Mouse (Mus musculus) CD8-positive naive resting alpha-beta T cell, adult 2 months (primary cell): ENCODE measurements around the gene Gm37596.
"Not testable (repeated sequence)": the region's sequence is repeated elsewhere in the genome, so short reads cannot be mapped to it uniquely, and the experiment has no call there.

Experiments used
- DNase-seq, 2 experiments: peaks; one replicate each; pipeline ENCODE4 v3.0.0; 2022; ENCODE audit warnings: low read depth in 2 of 2, low spot score in 2 of 2

Gm37596 gene

GRCm38 (mm10) chr3:93692970-93693369, at the start of gene Gm37596:
Gene Gm37596 (minus strand): TSS chr3:93693070.
- DNase-seq: not testable (repeated sequence)

DNA sequence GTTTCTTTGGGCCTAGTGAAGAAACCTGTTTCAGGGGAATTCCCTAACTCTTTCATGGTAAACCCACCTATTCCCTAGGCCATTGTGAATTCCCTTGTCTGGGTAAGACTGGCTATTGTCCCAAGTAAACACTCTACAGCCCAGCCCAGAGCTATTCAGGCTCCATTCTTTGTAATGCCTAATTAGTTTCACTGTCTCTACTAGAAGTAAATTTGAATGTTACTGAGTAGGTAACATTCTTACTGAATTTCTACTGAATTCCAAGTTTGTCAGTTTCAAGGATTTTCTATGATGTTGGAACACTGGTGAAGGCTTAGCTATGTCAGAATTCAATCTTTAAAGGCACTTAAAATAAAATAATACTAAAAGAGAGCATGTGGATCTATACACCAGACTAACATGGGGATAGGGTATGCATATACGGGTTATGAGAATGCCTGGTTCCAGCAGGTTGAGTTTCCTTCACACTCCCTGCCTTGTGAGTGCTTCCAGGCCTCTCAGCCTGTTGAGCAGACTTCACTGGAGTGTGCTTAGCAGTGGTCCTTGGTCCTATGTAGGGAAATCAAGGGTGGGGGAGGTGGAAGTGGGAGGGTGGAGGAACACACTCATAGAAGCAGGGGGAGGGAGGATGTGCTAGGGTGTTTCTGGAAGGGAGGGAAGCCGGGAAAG, 16.2 kb upstream of the Gm37596 start:
- DNase-seq: not testable (repeated sequence)

GRCm38 (mm10) chr3:93676210-93676609, 16.7 kb downstream of the Gm37596 start, which contains the start of gene Tdpoz1:
Gene Tdpoz1 (minus strand): TSS chr3:93676310.
- not testable (repeated sequence) for DNase-seq

- not testable (repeated sequence) for DNase-seq
Observed at GRCm38 (mm10) chr3:93670805-93671503, 21.9 kb downstream of the Gm37596 start.

DNA sequence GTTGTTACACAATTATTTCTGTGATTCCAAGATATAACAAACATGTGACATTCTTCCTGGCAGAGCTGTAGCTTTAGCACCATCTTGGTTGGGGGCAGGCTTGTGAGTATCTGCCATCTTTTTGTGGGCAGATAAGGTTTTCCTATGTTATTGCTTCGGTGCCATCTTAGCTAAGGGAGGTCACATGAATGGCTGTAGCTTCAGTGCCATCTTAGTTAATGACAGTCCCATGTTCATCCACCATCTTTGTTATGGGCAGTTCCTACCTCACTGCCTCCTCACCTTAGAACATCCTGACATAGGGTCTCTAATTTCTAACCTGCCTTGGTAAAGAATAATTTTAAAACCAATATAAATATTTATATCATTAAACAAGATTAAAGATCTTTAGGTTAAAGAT, 38.6 kb downstream of the Gm37596 start:
- no peak for DNase-seq

GRCm38 (mm10) chr3:93652586-93652985, 40.3 kb downstream of the Gm37596 start, which contains the start of gene Tdpoz2:
Gene Tdpoz2 (minus strand): TSS chr3:93652686.
- no peak for DNase-seq
